Comparison of ENCODE assay signal across 8 mouse cellular contexts in the genomic region with DNA sequence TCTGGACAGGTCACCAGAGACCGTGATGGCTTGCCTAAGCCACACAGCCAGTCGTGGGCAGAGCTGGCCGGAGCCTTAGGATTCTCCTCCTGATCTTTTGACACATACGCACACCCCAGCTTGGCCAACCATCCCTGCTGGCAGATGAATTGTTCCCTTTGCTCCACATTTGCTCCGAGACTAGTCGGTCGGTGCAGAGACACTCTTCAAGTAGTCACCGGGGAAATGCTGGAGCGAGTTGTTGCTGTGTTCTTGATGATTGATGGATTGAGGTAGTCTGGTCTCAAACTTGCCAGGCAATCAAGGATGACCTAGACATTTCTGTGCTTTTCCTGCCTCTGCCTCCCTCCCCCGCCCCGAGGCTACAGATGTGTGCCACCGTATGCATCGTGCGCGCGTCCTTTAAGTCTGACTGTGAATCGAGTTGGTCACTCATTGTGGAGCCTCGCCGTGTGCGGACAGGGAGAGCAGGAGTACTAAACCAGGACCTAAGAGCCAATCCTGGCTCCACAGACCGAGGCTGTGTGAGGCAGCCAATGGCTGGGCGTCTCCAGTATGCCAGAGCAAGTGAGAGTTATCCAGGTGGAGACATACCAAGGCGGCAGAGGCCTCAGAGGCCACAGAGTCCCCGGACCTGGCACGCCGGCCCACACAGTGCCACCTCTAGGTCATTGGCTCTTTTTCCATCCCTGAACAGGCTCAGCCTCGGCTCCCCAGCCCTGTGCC. TPM values are rescaled to one million over a fixed set of nuclear protein-coding genes. Genes with fewer than 3 reads are reported as not detected.
A peak's percentile ranks its signal among the peaks of the same experiment; 100 is the strongest.
DNase-seq lines count a peak whose midpoint lies in the region; ATAC-seq lines count a peak whose summit lies in the region.

No protein-coding gene starts in this region.

- no peak for DNase-seq in heart, adult 18-20 months
- peak; percentile 68 for DNase-seq in cerebellum, adult 11-12 months
- peak; percentile 40 for DNase-seq in forelimb bud, embryonic 11.5 days (ENCODE audit: low read depth, low spot score)
- no peak for DNase-seq in thymus, postnatal 0 days (ENCODE audit: low spot score)
- DNase-seq in urinary bladder, postnatal 10 days (ENCODE audit: low spot score), result no peak
- DNase-seq in right cerebral cortex, postnatal 36 days (ENCODE audit: low spot score in 2 of 2), result no peak

- peaks cover 26% of the 10 kb centered on the region for H3K4me1 ChIP-seq in heart, embryonic 13.5 days
- H3K4me1 ChIP-seq in midbrain, embryonic 13.5 days (replicated peaks), result peaks cover 19% of the 10 kb centered on the region

- no peak overlapping the region for H3K27ac ChIP-seq in heart, embryonic 13.5 days (replicated peaks)
- H3K27ac ChIP-seq in midbrain, embryonic 13.5 days, result no peak overlapping the region

- H3K9me3 ChIP-seq in heart, embryonic 13.5 days, result no peaks in the 10 kb centered on the region
- no peaks in the 10 kb centered on the region for H3K9me3 ChIP-seq in midbrain, embryonic 13.5 days

- WGBS in heart, embryonic 13.5 days, result 5% methylated on average over 27 of the region's 27 CpGs
- WGBS in midbrain, embryonic 13.5 days, result 3% methylated on average over 27 of the region's 27 CpGs

- H3K4me2 ChIP-seq in heart, embryonic 13.5 days, result peak overlapping the region; percentile 70
- peak overlapping the region; percentile 44 for H3K4me2 ChIP-seq in midbrain, embryonic 13.5 days (replicated peaks)

- peak overlapping the region; percentile 58; the same call in 1 of the 2 replicates for H3K9ac ChIP-seq in heart, embryonic 13.5 days
- H3K9ac ChIP-seq in midbrain, embryonic 13.5 days (replicated peaks), result peak overlapping the region; percentile 28; the same call in 1 of the 2 replicates

- ATAC-seq in heart, embryonic 13.5 days (ENCODE audit: extremely low read depth, insufficient number of reproducible peaks, low FRiP score, low TSS enrichment), result no peak
- ATAC-seq in midbrain, embryonic 13.5 days, result no peak

- H3K36me3 ChIP-seq in heart, embryonic 13.5 days, result no peaks in the 10 kb centered on the region
- no peaks in the 10 kb centered on the region for H3K36me3 ChIP-seq in midbrain, embryonic 13.5 days

- peak overlapping the region; percentile 47 for H3K4me3 ChIP-seq in heart, embryonic 13.5 days
- peak overlapping the region; percentile 25 for H3K4me3 ChIP-seq in midbrain, embryonic 13.5 days (replicated peaks)

- peaks cover 74% of the 10 kb centered on the region for H3K27me3 ChIP-seq in heart, embryonic 13.5 days (replicated peaks)
- peaks cover 74% of the 10 kb centered on the region for H3K27me3 ChIP-seq in midbrain, embryonic 13.5 days

RNA-seq across cellular contexts. Expression of gene Col8a2, which starts 15.2 kb away (rescaled TPM):
- 4.2 and 4.9 TPM in 2 replicates for polyA plus RNA-seq in heart, embryonic 13.5 days (2015; fragmentation: Nextera tagmentation; extraction: Ambion mirVana)
- under 1 TPM; 0.52 to 0.95 TPM for total RNA-seq in heart, adult 18-20 months (2021)
- polyA plus RNA-seq in midbrain, embryonic 13.5 days (2015; fragmentation: Nextera tagmentation; extraction: Ambion mirVana), result 1.0 and 1.5 TPM in 2 replicates
- polyA plus RNA-seq in thymus, postnatal 0 days (2015; fragmentation: Nextera tagmentation; extraction: Ambion mirVana), result 3.1 and 3.5 TPM in 2 replicates

RNA-seq across cellular contexts. Expression of gene Adprhl2, which starts 19.8 kb away (rescaled TPM):
- 40.5 and 44.6 TPM in 2 replicates for polyA plus RNA-seq in heart, embryonic 13.5 days (2015; fragmentation: Nextera tagmentation; extraction: Ambion mirVana)
- 10 to 100 TPM; 10.4 to 12.4 TPM for total RNA-seq in heart, adult 18-20 months (2021)
- 78.9 and 81.8 TPM in 2 replicates for polyA plus RNA-seq in midbrain, embryonic 13.5 days (2015; fragmentation: Nextera tagmentation; extraction: Ambion mirVana)
- 70.4 and 73.0 TPM in 2 replicates for polyA plus RNA-seq in thymus, postnatal 0 days (2015; fragmentation: Nextera tagmentation; extraction: Ambion mirVana)

RNA-seq across cellular contexts. Expression of gene Tekt2, which starts 23.7 kb away (rescaled TPM):
- polyA plus RNA-seq in heart, embryonic 13.5 days (2015; fragmentation: Nextera tagmentation; extraction: Ambion mirVana), result 1.7 and 2.4 TPM in 2 replicates
- under 1 TPM; 0.32 to 0.44 TPM for total RNA-seq in heart, adult 18-20 months (2021)
- polyA plus RNA-seq in midbrain, embryonic 13.5 days (2015; fragmentation: Nextera tagmentation; extraction: Ambion mirVana), result 6.9 and 8.9 TPM in 2 replicates
- polyA plus RNA-seq in thymus, postnatal 0 days (2015; fragmentation: Nextera tagmentation; extraction: Ambion mirVana), result 2.3 and 2.4 TPM in 2 replicates

RNA-seq across cellular contexts. Expression of gene Trappc3, which starts 39.6 kb away (rescaled TPM):
- polyA plus RNA-seq in heart, embryonic 13.5 days (2015; fragmentation: Nextera tagmentation; extraction: Ambion mirVana), result 68.5 and 74.5 TPM in 2 replicates
- 10 to 100 TPM; 46.2 to 56.9 TPM for total RNA-seq in heart, adult 18-20 months (2021)
- polyA plus RNA-seq in midbrain, embryonic 13.5 days (2015; fragmentation: Nextera tagmentation; extraction: Ambion mirVana), result 149 and 154 TPM in 2 replicates
- 112 and 123 TPM in 2 replicates for polyA plus RNA-seq in thymus, postnatal 0 days (2015; fragmentation: Nextera tagmentation; extraction: Ambion mirVana)

RNA-seq across cellular contexts. Expression of gene Map7d1, which starts 45.6 kb away (rescaled TPM):
- 36.7 and 37.1 TPM in 2 replicates for polyA plus RNA-seq in heart, embryonic 13.5 days (2015; fragmentation: Nextera tagmentation; extraction: Ambion mirVana)
- total RNA-seq in heart, adult 18-20 months (2021), result 100 to 1,000 TPM; 240 to 249 TPM
- 64.1 and 89.5 TPM in 2 replicates for polyA plus RNA-seq in midbrain, embryonic 13.5 days (2015; fragmentation: Nextera tagmentation; extraction: Ambion mirVana)
- polyA plus RNA-seq in thymus, postnatal 0 days (2015; fragmentation: Nextera tagmentation; extraction: Ambion mirVana), result 15.9 and 18.2 TPM in 2 replicates

Comparison
In these comparisons a context has a peak if more than half of its experiments do, and no peak if none do; other contexts are left out.
1. DNase-seq: peak in cerebellum, adult 11-12 months (single experiment) and forelimb bud, embryonic 11.5 days (single experiment); none in heart, adult 18-20 months (0 of 2), thymus, postnatal 0 days (single experiment), urinary bladder, postnatal 10 days (single experiment) and right cerebral cortex, postnatal 36 days (0 of 2).